Mouse (Mus musculus): ENCODE results near the gene Art5.

Art5 gene

DNA sequence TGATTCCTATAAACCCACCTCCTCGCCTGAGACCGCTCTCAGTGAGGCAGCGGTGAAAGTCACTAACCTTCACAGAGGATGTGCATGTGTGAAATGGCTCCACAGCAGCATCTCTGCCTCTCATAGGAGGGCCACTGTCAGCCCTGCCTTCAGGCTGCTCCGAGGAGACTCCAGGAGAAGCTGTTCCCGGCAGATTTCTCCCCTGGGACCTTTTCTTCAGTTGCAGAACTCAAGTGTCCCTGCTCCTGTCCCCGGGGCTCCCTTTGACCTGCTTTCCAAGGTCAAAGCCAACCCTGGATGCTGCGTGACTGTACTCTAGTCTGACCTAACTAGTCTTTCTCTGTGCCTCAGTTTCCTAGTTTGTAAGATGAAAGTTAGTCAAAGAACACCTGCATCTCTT lies at the start of gene Art5:
Art5 (minus strand) TSS at position 319 of the 400 bp plus-strand sequence.
- DNase-seq (ENCODE audit: low spot score in 2 of 2): no peak

DNA sequence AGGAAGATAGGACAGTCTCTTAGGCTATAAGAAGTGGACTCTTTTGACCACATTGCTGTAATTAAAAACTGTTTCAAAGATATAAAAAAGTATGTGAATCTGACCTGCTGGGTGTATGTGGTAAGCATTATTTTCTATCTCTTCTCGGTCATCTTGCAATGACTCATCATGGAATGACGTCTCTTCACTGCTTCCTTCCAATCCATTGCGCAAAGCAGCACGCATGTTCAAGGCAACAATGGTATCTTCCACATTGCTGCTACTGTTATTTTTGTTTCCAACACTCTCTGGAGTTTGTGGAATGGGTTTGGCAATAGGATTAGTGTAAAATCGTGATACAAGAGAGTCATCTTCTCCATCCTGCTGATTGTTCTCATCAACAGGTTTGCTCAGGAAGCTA lies 44.4 kb upstream of the Art5 start:
- DNase-seq (ENCODE audit: low spot score in 2 of 2): no peak

DNA sequence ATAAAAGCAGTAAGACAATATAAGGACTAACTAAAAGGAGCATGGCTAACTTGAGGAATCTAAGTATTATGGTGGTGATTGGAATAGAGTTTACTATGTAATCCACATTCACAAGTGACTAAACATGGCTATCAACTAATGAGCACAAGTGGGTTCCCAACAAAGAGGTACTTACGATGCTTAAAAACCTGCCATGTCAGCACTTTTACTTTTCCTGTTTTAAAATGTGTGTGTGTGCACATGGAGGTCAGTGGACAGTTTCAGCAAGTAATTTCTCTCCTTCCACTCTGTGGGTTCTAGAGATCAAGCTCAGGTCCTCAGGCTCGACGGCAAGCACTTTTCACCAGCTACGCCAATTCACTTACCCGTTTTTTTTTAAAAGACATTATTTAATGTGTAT lies 28.6 kb upstream of the Art5 start:
- DNase-seq (ENCODE audit: low spot score in 2 of 2): no peak

DNA sequence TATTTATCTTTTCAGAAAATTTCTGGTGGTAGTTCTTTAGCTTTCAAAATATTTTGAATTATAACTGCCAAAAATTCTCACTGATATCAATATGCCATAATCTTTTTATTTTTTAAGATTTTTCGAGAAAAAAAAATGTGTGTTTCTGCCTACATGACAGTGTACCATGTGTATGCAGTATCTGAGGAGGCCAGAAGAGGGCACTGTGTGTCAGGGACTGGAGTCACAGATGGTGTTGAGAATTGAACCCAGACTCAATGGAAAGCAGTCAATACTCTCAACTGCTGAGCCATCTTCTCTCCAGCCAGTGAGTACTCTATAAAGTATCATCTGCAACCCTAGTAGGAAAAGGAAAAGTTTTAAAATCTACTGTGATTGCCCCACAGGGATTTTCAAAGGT lies 28.2 kb upstream of the Art5 start:
- DNase-seq (ENCODE audit: low spot score in 2 of 2): no peak

DNA sequence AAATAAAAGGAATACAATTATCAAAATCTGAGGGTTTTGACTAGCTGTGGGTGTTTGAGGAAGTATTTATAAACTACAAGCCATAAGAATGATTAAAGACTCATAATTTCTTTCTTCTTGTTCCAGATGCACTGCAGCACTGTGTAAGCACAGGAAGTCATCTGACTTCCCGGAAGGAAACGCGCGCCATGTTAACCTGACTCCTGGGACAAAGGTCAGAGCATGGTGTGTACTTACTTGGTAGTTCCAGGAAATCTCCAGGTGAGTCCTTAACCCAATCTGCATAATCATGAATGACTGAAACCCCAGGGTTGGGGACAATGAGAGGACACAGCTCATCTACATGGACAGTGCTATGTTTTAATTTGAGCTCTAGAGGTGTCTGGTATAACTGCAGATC lies 23.1 kb upstream of the Art5 start:
- DNase-seq (ENCODE audit: low spot score in 2 of 2): no peak

DNA sequence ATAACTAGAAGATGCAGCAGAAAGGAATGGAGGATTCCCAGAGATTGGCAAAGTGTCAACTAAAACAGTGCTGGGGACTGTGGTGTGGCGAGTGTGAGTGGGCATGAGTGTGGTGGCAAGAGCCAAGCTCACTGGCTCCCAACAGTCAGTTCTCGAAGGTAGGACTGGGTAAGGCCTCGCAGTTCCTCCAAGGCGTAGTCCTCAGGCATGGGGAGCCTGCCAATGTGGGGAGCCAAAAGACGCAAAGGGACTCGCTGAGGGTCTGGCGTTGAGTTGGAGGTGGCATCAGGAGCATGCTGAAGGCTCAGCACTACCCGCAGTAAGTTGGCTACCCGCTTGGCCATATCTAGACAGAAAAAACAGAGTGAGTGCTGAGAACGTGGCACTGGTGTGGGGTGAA lies 11.0 kb upstream of the Art5 start:
- no peak for DNase-seq (ENCODE audit: low spot score in 2 of 2)

DNA sequence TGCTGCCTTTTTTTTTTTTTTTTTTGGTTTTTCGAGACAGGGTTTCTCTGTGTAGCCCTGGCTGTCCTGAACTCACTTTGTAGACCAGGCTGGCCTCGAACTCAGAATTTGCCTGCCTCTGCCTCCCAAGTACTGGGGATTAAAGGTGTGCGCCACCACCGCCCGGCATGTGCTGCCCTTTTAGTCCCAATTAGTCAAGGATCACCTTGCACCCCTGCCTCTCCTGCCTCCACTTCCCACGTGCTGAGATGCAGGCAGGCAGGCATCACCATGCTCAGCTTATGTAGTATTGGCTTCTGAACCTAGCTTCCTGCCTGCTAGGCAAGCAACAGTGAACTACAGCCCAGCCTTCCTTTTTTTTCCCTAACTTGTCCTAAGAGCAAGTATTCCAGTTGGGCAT lies 8.1 kb upstream of the Art5 start:
- no peak for DNase-seq (ENCODE audit: low spot score in 2 of 2)

DNA sequence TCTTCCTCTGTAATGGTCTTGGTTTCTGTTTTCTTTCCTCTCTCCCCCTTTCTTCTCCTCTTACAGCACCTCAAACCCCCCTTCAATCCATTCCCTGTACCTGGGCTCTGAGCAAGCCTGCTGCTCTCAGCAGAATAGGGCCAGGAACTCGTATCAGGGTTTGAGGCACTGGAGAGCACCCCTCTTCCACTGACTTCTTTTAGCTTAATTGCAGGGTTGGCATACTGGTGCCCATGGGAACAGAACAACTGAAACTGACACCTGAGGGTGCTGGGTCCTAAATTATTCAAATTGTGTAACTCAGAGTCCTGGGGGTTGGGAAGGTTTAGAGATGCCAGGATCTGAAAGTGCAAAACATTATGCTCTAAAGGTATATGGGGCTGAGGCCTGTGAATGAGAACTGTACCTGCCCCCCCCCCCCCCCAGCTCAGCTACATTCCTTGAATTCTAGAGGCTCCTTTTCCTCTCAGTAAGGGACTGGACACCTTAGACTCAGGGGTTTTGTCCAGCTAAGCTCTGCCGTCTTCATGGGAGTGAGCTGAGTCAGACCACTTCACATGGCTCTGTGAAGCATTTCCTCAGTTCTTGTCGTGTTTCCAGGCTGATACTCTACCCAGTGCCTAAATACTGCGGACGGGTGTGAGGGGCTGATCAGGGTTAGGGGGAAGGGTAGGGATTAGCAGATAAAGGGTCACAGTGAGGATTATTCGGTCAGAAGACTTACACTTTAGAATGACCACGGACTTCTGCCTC lies 7.5 kb upstream of the Art5 start, which contains the start of gene Chrna10:
Chrna10 (minus strand) TSS at position 250 of the 753 bp plus-strand sequence.
- DNase-seq (ENCODE audit: low spot score in 2 of 2): no peak

DNA sequence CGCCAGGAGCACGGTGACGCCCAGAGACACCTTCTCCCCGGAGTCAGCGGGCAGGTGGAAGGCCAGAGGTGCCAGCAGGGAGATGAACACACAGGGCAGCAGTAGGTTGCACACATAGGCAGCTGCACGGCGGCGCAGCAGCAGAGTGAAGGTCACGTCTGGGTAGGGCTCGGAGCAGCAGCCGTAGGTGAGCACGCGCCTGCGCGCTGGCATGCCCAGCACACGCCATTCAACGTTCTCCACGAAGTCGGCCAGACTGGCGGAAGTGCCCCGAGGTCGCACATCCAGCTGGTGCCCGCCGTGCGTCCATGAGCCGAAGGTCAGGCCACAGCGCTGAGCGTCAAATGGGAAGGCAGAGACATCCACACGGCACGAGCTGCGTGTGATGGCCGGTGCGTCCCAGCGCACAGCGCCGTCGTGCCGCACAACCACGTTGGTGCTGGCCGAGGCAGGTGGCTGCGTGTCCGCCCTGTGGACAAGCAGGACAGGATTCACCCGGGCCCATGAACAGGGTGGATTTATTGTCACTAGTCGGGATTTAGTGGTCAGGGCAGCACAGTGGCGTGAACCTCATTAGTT lies 4.0 kb upstream of the Art5 start:
- no peak for DNase-seq (ENCODE audit: low spot score in 2 of 2)

DNA sequence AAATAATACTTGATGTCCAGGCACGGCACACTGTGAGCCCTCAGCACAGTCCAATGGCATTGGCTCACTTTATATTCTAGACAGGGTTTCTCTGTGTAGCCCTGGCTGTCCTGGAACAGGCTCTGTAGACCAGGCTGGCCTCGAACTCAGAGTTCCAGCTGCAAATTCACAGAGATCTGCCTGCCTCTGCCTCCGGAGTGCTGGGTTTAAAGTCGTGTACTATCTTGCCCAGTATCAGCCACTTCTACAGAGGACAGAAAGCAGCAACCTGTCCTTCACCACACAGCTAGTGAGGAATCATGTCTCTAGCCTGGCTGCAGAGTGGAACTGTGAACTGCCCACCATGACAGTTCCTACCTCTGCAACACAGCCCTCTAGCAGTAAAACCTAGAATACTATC lies 457 bp upstream of the Art5 start:
- no peak for DNase-seq (ENCODE audit: low spot score in 2 of 2)

DNA sequence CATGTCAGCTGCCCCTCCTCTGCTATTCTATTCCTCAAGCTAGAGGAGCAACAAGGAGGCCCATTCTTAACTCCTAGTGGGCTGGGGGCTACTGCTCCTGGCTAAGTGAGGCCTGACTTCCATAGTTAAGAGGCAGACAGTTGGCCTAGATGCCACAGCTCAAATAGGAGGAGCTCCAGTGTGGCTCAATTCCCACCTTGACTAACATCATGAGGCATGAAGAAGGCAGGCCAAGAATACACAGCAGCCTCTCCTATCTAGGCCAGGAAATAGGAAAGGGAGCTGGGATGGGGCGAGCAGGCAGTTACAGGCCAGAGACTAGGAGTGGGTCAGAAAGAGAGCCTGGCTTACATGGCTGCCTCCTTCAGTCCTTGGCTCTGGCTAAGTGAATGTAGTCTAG lies 1.1 kb downstream of the Art5 start:
- DNase-seq (ENCODE audit: low spot score in 2 of 2): no peak

DNA sequence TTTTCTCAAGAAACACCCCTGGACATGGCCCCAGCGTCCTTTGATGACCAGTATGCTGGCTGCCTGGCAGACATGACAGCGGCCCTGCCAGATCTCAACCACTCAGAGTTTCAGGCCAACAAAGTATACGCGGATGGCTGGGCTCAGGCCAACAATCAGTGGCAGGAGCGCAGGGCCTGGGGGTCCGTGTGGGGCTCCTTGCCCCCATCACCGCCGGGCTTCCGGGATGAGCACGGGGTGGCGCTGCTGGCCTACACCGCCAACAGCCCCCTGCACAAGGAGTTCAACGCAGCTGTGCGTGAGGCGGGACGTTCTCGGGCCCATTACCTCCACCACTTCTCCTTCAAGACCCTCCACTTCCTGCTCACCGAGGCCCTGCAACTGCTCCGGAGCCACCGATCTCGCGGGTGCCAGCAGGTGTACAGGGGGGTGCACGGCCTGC lies 2.6 kb downstream of the Art5 start:
- DNase-seq (ENCODE audit: low spot score in 2 of 2): no peak

DNA sequence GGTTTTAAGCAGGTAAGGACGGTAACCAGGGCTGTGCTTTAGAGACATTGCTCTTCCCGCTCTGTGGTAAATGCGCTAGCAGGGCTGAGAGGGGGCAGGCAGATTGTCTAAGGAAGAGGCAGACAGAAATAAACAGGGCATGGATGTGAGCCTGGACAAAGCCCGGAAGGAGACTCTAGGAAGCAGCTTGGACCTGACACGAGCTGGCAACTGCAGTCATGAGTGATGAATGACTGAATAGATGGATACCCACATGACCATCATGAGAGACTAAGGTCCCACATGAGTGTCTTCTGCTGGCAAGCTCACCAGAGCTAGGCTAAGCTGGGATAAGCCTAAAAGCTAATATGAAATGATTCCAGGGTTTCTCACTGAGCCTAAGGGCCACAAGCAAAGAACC lies 5.2 kb downstream of the Art5 start:
- no peak for DNase-seq (ENCODE audit: low spot score in 2 of 2)

DNA sequence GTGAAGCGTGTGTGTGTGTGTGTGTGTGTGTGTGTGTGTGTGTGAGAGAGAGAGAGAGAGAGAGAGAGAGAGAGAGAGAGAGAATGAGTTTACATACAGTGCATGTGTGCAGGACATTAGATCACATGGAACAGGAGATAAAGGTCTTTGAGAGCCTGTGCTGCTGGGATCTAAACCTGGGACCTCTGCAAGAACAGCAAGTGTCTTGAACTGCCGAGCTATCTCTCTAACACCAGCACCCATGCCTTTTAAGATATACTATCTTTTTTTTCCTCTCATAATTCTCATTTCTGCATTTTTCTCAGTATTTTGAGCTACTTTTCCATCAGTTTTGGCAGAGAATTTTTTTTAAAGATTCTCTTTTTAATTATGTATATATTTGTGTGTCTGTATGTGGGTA lies 5.7 kb downstream of the Art5 start:
- no peak for DNase-seq (ENCODE audit: low spot score in 2 of 2)

DNA sequence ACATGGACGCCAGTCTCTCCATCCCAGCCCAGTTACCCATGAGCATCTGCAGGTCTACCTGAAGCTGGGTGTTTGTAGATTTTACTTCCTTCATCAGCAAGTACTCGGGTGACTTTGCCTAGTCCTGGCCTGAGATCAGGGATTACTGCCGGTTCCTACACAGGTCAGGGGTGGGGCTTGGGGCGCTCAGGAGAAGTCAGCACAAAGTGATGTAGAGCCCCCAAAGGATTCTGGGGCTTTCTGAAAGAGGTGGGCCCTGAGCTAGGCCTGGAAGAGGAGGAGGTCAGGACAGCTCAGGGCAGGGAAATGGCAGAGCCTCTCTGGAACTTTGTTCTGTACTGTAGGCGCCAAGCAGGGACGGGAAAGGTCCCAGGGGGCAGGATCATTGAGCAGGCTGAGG lies 6.6 kb downstream of the Art5 start:
- DNase-seq (ENCODE audit: low spot score in 2 of 2): no peak

DNA sequence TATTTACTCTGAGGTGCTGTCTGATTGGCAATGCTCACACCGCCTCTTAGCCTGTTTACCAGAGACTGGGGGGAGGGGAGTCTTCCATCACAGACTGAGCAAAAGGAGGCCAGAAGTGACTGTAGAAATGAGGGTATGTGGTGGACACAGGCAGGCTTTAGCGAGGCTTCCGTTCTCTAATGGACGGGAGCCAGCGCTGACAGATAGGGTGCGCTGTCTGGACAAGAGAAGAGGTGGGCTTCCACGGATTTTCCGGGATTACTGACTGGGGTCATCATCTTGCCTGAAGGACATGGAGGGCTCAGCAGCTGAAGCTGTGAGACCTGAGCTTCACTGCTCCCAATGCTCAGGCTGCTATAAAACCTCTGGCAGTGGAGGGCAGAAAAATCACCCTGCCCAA lies 7.0 kb downstream of the Art5 start:
- no peak for DNase-seq (ENCODE audit: low spot score in 2 of 2)

DNA sequence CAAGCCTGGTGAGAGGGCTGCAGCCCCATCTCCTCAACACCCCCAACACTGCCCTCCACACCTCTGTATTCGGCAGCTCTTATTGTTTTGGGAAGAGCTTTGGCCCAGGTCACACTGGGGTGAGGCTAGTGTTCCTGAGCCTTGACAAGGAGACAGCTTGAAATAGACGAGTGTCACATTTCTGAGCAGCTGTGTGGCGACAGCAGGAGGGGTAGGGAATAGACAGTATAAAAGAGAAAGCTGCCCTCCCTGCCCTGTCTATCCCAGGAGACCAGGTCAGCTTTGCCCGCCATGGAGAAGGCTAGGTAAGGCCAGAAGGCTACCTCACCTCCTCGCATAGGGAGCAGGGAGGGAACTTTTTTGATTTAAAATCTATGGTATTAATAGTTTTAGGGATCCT lies 7.8 kb downstream of the Art5 start, which contains the start of gene Art1:
Art1 (plus strand) TSS at position 257 of the 400 bp plus-strand sequence.
- no peak for DNase-seq (ENCODE audit: low spot score in 2 of 2)

DNA sequence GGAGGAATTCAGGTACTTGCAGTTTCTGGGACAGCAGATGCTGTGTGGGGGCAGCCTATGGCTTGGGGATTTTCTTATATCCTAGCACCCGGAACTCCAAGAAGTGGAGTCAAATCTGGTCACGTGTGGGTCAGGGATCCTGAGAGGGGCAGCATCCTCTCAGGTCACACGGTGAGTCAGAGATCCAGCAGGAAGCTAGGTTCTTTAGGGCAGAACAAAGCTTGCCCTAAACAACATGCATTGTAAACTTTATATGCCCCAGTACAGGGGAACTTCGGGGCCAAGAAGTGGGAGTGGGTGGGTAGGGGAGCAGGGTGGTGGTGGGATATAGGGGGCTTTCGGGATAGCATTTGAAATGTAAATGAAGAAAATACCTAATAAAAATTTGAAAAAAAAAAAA lies 8.4 kb downstream of the Art5 start:
- DNase-seq (ENCODE audit: low spot score in 2 of 2): no peak

DNA sequence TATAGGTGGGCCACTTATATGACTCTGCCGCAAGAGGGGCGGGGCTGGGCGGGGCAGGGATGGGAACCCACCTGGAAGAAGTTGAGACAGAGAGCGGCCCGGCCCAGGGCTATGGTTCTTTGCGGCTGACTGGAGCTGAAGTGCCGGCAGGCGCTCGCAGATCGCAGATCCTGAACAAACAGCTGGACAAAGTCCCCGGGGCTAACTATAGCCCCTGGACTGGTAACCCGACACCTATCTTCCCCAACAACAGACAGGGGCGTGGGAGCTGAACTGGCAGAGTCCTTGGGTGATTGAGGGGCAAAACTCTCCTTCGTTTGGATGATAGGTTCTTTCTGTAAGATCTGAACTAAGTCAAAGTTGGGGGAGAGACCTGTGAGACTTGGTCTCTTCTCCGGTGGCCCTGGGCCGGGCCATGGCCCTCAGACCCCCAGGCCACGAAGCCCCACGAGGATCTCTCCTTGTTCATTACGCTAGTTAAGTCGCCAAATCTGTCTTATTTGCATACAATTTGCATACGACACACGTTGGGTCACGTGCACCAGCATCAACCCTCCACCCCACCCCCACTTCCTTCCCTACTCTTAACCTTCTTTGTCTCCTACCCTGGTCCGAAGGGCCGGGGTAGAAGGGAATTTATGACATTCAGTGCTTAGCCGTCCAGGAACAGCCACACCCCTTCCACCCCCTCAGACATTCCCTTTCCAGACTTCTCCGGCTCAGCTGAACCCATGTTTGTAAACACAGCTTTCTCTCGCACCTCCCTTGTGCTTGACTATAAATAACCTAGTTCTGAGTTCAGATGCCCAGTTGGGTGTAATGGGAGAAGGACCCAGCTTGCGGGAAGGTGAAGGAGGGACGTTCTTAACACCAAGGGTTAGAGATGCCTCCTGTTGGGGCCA lies 9.3 kb downstream of the Art5 start:
- DNase-seq (ENCODE audit: low spot score in 2 of 2): no peak

DNA sequence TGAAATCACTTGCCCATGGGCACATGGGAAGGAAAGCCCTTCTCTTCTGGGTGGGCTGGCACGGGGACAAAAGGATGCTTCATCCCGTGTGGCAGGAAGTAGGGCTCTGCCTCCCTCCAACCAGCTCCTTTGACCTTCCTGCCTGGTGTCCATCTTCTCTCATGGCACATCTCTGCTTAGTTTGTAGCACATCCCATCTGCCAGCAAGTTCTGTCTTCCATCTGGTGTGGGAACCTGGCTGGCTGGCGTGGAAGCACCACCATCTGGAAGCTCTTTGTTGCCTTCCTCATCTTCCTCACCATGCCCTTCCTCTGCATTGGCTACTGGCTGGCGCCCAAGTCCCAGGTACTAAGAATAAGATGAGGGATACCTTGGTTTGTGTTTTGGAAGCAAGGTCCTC lies 22.0 kb downstream of the Art5 start:
- DNase-seq (ENCODE audit: low spot score in 2 of 2): no peak

DNA sequence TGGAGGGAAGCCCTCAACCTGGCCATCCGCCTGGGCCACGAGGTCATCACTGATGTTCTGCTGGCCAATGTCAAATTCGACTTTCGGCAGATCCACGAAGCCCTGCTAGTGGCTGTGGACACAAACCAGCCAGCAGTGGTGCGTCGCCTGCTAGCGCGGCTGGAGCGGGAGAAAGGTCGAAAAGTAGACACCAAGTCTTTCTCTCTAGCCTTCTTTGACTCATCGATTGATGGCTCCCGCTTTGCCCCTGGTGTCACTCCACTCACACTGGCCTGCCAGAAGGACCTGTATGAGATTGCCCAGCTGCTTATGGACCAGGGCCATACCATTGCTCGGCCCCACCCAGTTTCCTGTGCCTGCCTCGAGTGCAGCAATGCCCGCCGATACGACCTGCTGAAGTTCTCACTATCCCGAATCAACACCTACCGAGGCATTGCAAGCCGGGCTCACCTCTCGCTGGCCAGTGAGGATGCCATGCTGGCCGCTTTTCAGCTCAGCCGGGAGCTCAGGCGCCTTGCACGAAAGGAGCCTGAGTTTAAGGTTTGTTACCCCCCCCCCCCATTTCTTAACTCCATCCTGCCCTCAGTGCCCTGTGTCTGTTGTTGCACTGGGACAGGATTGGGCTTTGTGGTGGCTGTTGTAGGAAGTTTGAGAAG lies 25.1 kb downstream of the Art5 start:
- no peak for DNase-seq (ENCODE audit: low spot score in 2 of 2)

DNA sequence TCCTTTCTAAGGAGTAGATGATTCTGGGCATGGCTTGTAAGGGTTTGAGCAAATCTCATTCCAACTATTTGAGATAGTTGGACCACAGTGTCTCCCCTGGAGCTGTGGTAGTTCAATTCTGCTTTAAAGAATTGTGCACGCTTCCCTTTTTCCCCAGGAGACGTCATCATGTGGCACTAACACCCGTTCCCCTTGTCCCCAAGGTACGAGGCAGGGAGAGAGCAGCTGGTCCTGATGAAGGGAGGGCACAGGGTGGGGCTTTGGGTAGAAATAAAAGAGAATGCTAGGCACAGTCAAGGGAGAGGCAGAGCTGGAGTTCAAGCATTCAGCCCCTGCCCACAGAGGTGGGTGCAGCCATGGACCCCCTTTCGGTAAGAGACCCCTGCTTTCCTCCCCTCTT lies 26.5 kb downstream of the Art5 start, which contains the start of gene Trpc2:
Trpc2 (plus strand) TSS at position 301 of the 400 bp plus-strand sequence.
- no peak for DNase-seq (ENCODE audit: low spot score in 2 of 2)
